In the genomic region with DNA sequence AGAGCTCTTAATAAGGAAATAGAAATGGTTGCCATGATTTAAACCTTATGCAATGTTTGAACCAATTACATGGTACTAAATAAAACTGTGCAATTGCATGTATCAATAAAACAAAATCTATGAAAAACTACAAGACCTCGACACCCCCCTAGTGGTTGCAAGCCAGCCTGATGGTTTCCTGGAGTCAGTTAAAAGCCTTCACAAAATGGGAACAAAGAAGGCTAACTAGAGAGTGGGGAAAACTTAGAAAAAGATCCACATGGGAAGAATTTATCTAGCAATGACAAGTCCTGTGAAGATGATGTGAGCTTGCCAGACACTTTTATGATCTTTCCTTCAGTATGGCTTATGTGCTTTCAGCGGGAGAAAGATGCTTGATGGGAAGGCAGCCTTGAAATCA, we compare ENCODE assay signal across 28 mouse cellular contexts.
DNase-seq lines count a peak whose midpoint lies in the region; TF ChIP-seq lines count a peak whose summit lies in the region.
"Had no signal": no experiment of that assay in that cellular context is flagged by ENCODE, and none has a peak within 500 bp of the region (broad histone marks: within the 10 kb centered on the region; RNA-seq: fewer than 3 reads in every experiment).

No protein-coding gene starts in this region.

- no peaks in the 10 kb centered on the region for H3K27me3 ChIP-seq in CH12.LX (replicated peaks)
- H3K27me3 ChIP-seq: forebrain, embryonic 15.5 days; hindbrain, embryonic 12.5 days; intestine, embryonic 15.5 days; limb, embryonic 12.5 days; liver, embryonic 15.5 days; midbrain, embryonic 13.5 days; neural tube, embryonic 15.5 days had no signal

- no peak overlapping the region for H3K4me3 ChIP-seq in left cerebral cortex, adult 2 months
- H3K4me3 ChIP-seq in CH12.LX (replicated peaks in 1 of 3; ENCODE audit: low read depth in 2 of 3, low read length in 2 of 3, poor library complexity in 1 of 3) = no peak overlapping the region
- H3K4me3 ChIP-seq: forebrain, embryonic 15.5 days; heart, embryonic 10.5 days; hindbrain, embryonic 12.5 days; intestine, embryonic 15.5 days; limb, embryonic 12.5 days; liver, embryonic 15.5 days; midbrain, embryonic 13.5 days; neural tube, embryonic 15.5 days had no signal

- no peak overlapping the region for H3K27ac ChIP-seq in left cerebral cortex, adult 2 months
- no peak overlapping the region for H3K27ac ChIP-seq in CH12.LX (ENCODE audit: insufficient read depth, low read depth)
- H3K27ac ChIP-seq: forebrain, embryonic 15.5 days; heart, embryonic 10.5 days; hindbrain, embryonic 12.5 days; hindbrain, postnatal 0 days; intestine, embryonic 15.5 days; limb, embryonic 12.5 days; liver, embryonic 15.5 days; midbrain, embryonic 13.5 days; neural tube, embryonic 15.5 days had no signal

- H3K4me1 ChIP-seq in CH12.LX (ENCODE audit: control insufficient read depth in 1 of 2, insufficient read depth in 2 of 2) = no peaks in the 10 kb centered on the region
- H3K4me1 ChIP-seq: forebrain, embryonic 15.5 days; heart, embryonic 10.5 days; hindbrain, embryonic 12.5 days; intestine, embryonic 15.5 days; limb, embryonic 12.5 days; liver, embryonic 15.5 days; midbrain, embryonic 13.5 days; neural tube, embryonic 15.5 days had no signal

- intact Hi-C loops in left cerebral cortex, adult 2 months (cut with DNase I) = no loop called here
- intact Hi-C loops in left cerebral cortex, postnatal 14 days (cut with DNase I) = no loop called here

- TF ChIP-seq CTCF in left cerebral cortex, adult 2 months (IDR thresholded peaks at IDR 0.05) = peak; percentile 22; the same call in 1 of the 2 replicates
- peak; percentile 36 to 47; a peak in 3 of 4 replicates for TF ChIP-seq CTCF in CH12.LX (conservative IDR thresholded peaks at IDR 0.05 in 1 of 2, IDR thresholded peaks at IDR 0.05 in 1 of 2; ENCODE audit: low read depth in 2 of 2, low read length in 2 of 2)

- no peaks in the 10 kb centered on the region for H3K9me3 ChIP-seq in CH12.LX (replicated peaks; ENCODE audit: low read length)
- H3K9me3 ChIP-seq: forebrain, embryonic 15.5 days; heart, embryonic 10.5 days; hindbrain, embryonic 12.5 days; intestine, embryonic 15.5 days; limb, embryonic 12.5 days; liver, embryonic 15.5 days; midbrain, embryonic 13.5 days; neural tube, embryonic 15.5 days had no signal

- DNase-seq in cerebellum, postnatal 14 days = peak; percentile 6 to 19
- DNase-seq in cerebellum, postnatal 36 days = no peak
- no peak for DNase-seq in left cerebral cortex, adult 2 months (ENCODE audit: extremely low spot score in 1 of 2, low spot score in 2 of 2)
- no peak for DNase-seq in left cerebral cortex, postnatal 14 days (ENCODE audit: low spot score in 2 of 2)
- DNase-seq in CH12.LX (ENCODE audit: extremely low read depth) = peak; percentile 15
- DNase-seq in fibroblast of lung, adult 2 months (ENCODE audit: low read depth) = peak; percentile 4
- no peak for DNase-seq in lung, postnatal 25 days (ENCODE audit: low spot score)
- DNase-seq: adrenal gland, adult 2 months; cerebellum, adult 11 months; gastrocnemius, postnatal 25 days; heart, adult 11 months; heart, postnatal 36 days; kidney, adult 9 months; lung, embryonic 14.5 days; lung, postnatal 14 days; retina, postnatal 1 day; right cerebral cortex, postnatal 14 days; thymus, postnatal 14 days had no signal

- no peak overlapping the region for H3K4me2 ChIP-seq in CH12.LX (ENCODE audit: insufficient read depth, low read depth, poor library complexity, severe bottlenecking)
- H3K4me2 ChIP-seq: forebrain, embryonic 15.5 days; hindbrain, embryonic 12.5 days; intestine, embryonic 15.5 days; limb, embryonic 12.5 days; liver, embryonic 15.5 days; lung, embryonic 14.5 days; midbrain, embryonic 13.5 days; neural tube, embryonic 15.5 days had no signal

- in situ Hi-C loops in CH12.LX (cut with MboI; ENCODE audit: low pct_ligation_motif_present, low pct_unique_long_range_greater_than_20kb, low sequenced_read_pairs) = no loop called here

- peak; percentile 46 for TF ChIP-seq RAD21 in CH12.LX (IDR thresholded peaks at IDR 0.05; ENCODE audit: low read depth, low read length)

- no peak overlapping the region for H3K9ac ChIP-seq in CH12.LX (ENCODE audit: insufficient read depth, low read depth)
- H3K9ac ChIP-seq: forebrain, embryonic 15.5 days; hindbrain, embryonic 12.5 days; intestine, embryonic 15.5 days; limb, embryonic 12.5 days; liver, embryonic 15.5 days; lung, embryonic 14.5 days; midbrain, embryonic 13.5 days; neural tube, embryonic 15.5 days had no signal

- TF ChIP-seq EP300 in CH12.LX (IDR thresholded peaks at IDR 0.05; ENCODE audit: low read length) = no peak

- no peak for TF ChIP-seq POLR2A in CH12.LX (IDR thresholded peaks at IDR 0.05; ENCODE audit: low read depth, low read length)

- no peaks in the 10 kb centered on the region for H3K36me3 ChIP-seq in CH12.LX (replicated peaks in 1 of 2; ENCODE audit: control insufficient read depth in 1 of 2, insufficient read depth in 1 of 2, low read length in 1 of 2)
- H3K36me3 ChIP-seq: forebrain, embryonic 15.5 days; G1E; heart, embryonic 10.5 days; hindbrain, embryonic 12.5 days; intestine, embryonic 15.5 days; limb, embryonic 12.5 days; liver, embryonic 15.5 days; midbrain, embryonic 13.5 days; neural tube, embryonic 15.5 days had no signal

- no peaks in the 10 kb centered on the region for H3K79me2 ChIP-seq in CH12.LX (replicated peaks; ENCODE audit: control insufficient read depth, extremely low read depth, insufficient read depth, poor library complexity, severe bottlenecking)

- dilution Hi-C loops in CH12.LX (cut with MboI; ENCODE audit: extremely low pct_ligation_motif_present, extremely low pct_unique_long_range_greater_than_20kb, low sequenced_read_pairs) = no loop called here

TF ChIP-seq in CH12.LX, 34 proteins besides CTCF, POLR2A, EP300 and RAD21:
- TF ChIP-seq GABPA (IDR thresholded peaks at IDR 0.05; ENCODE audit: insufficient replicate concordance, low read depth, low read length) (no peak), MAZ (IDR thresholded peaks at IDR 0.05; ENCODE audit: low read depth, low read length) (no peak), PAX5 (IDR thresholded peaks at IDR 0.05; ENCODE audit: low read length) (no peak), RCOR1 (conservative IDR thresholded peaks at IDR 0.05; ENCODE audit: low read depth, low read length) (no peak)

Comparison
In these comparisons a context has a peak if more than half of its experiments do, and no peak if none do; other contexts are left out.
1. DNase-seq: peak in cerebellum, postnatal 14 days (2 of 2), CH12.LX (single experiment) and fibroblast of lung, adult 2 months (single experiment); none in cerebellum, postnatal 36 days (0 of 2), left cerebral cortex, adult 2 months (0 of 2), left cerebral cortex, postnatal 14 days (0 of 2) and lung, postnatal 25 days (single experiment).